In genomic region chr8:51764204-51764603, GRCm38 (mm10) we compare ENCODE assay signal across 26 mouse cellular contexts.
"Had no signal": no experiment of that assay in that cellular context is flagged by ENCODE, and none has a peak within 500 bp of the region (broad histone marks: within the 10 kb centered on the region; RNA-seq: fewer than 3 reads in every experiment).

No protein-coding gene starts in this region.

- ATAC-seq: inflammation-experienced regulatory T-cells, adult 6 months; intestine, embryonic 15.5 days; intestine, postnatal 0 days; liver, embryonic 12.5 days had no signal

- H3K27me3 ChIP-seq: heart, embryonic 12.5 days; hindbrain, embryonic 13.5 days; hindbrain, embryonic 15.5 days; intestine, embryonic 15.5 days; kidney, embryonic 15.5 days; limb, embryonic 13.5 days; limb, embryonic 15.5 days; liver, embryonic 12.5 days had no signal

- DNase-seq: gastrocnemius, adult 2 months; gastrocnemius, postnatal 10 days; gastrocnemius, postnatal 25 days; heart, adult 18-20 months; heart, postnatal 10 days; heart, postnatal 4 days; kidney, adult 2 months; kidney, adult 9 months; kidney, postnatal 14 days; kidney, postnatal 36 days; layer of hippocampus, adult 9-11 months; layer of hippocampus, postnatal 36 days; left cerebral cortex, postnatal 4 days had no signal

- H3K4me1 ChIP-seq: heart, embryonic 10.5 days; heart, embryonic 12.5 days; hindbrain, embryonic 10.5 days; hindbrain, embryonic 13.5 days; hindbrain, embryonic 15.5 days; intestine, embryonic 15.5 days; kidney, embryonic 15.5 days; limb, embryonic 13.5 days; limb, embryonic 15.5 days; liver, embryonic 12.5 days had no signal

- H3K9ac ChIP-seq: heart, embryonic 12.5 days; hindbrain, embryonic 13.5 days; hindbrain, embryonic 15.5 days; intestine, embryonic 15.5 days; kidney, embryonic 15.5 days; limb, embryonic 13.5 days; limb, embryonic 15.5 days; liver, embryonic 12.5 days had no signal

- H3K27ac ChIP-seq: gastrocnemius, adult 2 months; heart, embryonic 10.5 days; hindbrain, embryonic 10.5 days; hindbrain, embryonic 13.5 days; hindbrain, embryonic 15.5 days; intestine, embryonic 15.5 days; kidney, embryonic 15.5 days; kidney, postnatal 0 days; limb, embryonic 13.5 days; limb, embryonic 15.5 days; liver, embryonic 12.5 days had no signal

- H3K9me3 ChIP-seq: heart, embryonic 10.5 days; heart, embryonic 12.5 days; hindbrain, embryonic 10.5 days; hindbrain, embryonic 13.5 days; hindbrain, embryonic 15.5 days; intestine, embryonic 15.5 days; kidney, embryonic 15.5 days; limb, embryonic 13.5 days; limb, embryonic 15.5 days; liver, embryonic 12.5 days had no signal

- H3K4me3 ChIP-seq: gastrocnemius, adult 2 months; heart, embryonic 10.5 days; heart, embryonic 12.5 days; hindbrain, embryonic 10.5 days; hindbrain, embryonic 13.5 days; hindbrain, embryonic 15.5 days; intestine, embryonic 15.5 days; kidney, embryonic 15.5 days; limb, embryonic 13.5 days; limb, embryonic 15.5 days; liver, embryonic 12.5 days had no signal

- H3K36me3 ChIP-seq: heart, embryonic 10.5 days; heart, embryonic 12.5 days; hindbrain, embryonic 10.5 days; hindbrain, embryonic 13.5 days; hindbrain, embryonic 15.5 days; intestine, embryonic 15.5 days; kidney, embryonic 15.5 days; limb, embryonic 13.5 days; limb, embryonic 15.5 days; liver, embryonic 12.5 days had no signal

- H3K4me2 ChIP-seq: heart, embryonic 12.5 days; hindbrain, embryonic 13.5 days; hindbrain, embryonic 15.5 days; intestine, embryonic 15.5 days; kidney, embryonic 15.5 days; limb, embryonic 13.5 days; limb, embryonic 15.5 days; liver, embryonic 12.5 days had no signal
